Mouse (Mus musculus): Measurements from ENCODE around the gene Otc.

DNA sequence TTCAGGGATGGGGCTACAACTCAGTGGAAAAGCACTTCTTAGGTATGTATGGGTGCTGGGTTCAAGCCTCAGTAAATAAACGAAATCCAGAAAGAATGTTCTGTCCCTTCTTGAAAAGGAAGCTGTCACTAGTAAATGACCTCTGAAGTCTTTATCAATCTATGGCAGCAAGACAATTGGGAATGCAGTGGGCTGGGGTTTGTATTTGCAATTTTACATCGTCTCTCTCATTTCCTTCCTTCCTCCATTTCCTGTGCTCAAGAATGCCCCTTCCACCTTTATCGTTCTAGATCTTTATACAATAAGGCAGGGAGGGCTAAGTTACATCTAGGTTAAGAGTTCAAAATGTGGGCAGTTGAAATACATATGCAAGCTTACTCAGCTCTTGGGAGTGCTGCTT is 17.5 kb upstream of the Otc start:
- TF ChIP-seq EP300 (IDR thresholded peaks at IDR 0.05; ENCODE audit: insufficient read depth, low read depth, low read length): no peak
- TF ChIP-seq CTCF (IDR thresholded peaks at IDR 0.05; ENCODE audit: low read depth, low read length): no peak
- no peak for TF ChIP-seq POLR2A (IDR thresholded peaks at IDR 0.05; ENCODE audit: insufficient read depth, low read length)

Measured in ES-Bruce4 (cell line).